ENCODE assay signal across 10 mouse cellular contexts in the genomic region with DNA sequence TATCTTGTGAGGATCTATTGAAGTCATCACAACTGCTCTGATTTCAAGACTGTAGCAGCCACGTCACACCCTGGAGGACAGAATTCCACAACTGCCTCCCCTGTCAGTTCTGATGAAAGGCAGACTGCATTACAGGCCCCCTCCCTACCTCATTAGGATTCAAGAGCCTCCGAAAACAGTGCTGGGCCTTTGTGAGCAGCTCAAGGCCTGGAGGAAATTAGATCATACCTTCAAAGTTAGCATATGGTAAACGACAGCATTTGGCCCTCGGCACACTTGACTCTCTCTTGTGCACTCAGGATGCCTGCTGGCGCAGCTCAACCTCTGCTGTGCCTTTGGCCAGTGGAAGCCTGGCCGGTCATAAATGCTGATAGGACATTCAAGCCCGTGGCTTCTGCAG.
A peak's percentile ranks its signal among the peaks of the same experiment; 100 is the strongest.
DNase-seq lines count a peak whose midpoint lies in the region; ATAC-seq lines count a peak whose summit lies in the region.
"Had no signal": no experiment of that assay in that cellular context is flagged by ENCODE, and none has a peak within 500 bp of the region (broad histone marks: within the 10 kb centered on the region; RNA-seq: fewer than 3 reads in every experiment).

No protein-coding gene starts in this region.

- peak; percentile 63 for ATAC-seq in heart, embryonic 16.5 days (replicated peaks; ENCODE audit: extremely low read depth, insufficient read depth, low FRiP score)
- ATAC-seq in hindbrain, embryonic 13.5 days (ENCODE audit: low FRiP score): peak; percentile 55; the same call in 1 of the 2 replicates
- ATAC-seq in stomach, embryonic 14.5 days (ENCODE audit: insufficient number of reproducible peaks, insufficient read depth, low FRiP score, low read depth): peak; percentile 53; the same call in 1 of the 2 replicates

- WGBS in heart, embryonic 16.5 days: 24% methylated on average over 7 of the region's 7 CpGs
- 37% methylated on average over 7 of the region's 7 CpGs for WGBS in hindbrain, embryonic 13.5 days
- WGBS in stomach, embryonic 14.5 days: 46% methylated on average over 7 of the region's 7 CpGs

- no peak for DNase-seq in heart, adult 9 months (ENCODE audit: low spot score in 2 of 2)
- peak; percentile 77 to 78 for DNase-seq in cerebellum, postnatal 36 days
- no peak for DNase-seq in left cerebral cortex, adult 8-10 months (ENCODE audit: low spot score in 2 of 2)
- DNase-seq in ovary, postnatal 10 days (ENCODE audit: low spot score): no peak
- no peak for DNase-seq in gastrocnemius, postnatal 14 days

- peak overlapping the region; percentile 29; the same call in 1 of the 2 replicates for H3K9ac ChIP-seq in heart, embryonic 16.5 days (ENCODE audit: low read length)
- H3K9ac ChIP-seq in hindbrain, embryonic 13.5 days: no peak overlapping the region
- no peak overlapping the region for H3K9ac ChIP-seq in stomach, embryonic 14.5 days (replicated peaks; ENCODE audit: low read depth, low read length)
- H3K9ac ChIP-seq: lung, embryonic 15.5 days had no signal

- H3K36me3 ChIP-seq in heart, embryonic 16.5 days (ENCODE audit: control insufficient read depth, insufficient read depth): peaks cover 10% of the 10 kb centered on the region
- H3K36me3 ChIP-seq in hindbrain, embryonic 13.5 days: peaks cover 8% of the 10 kb centered on the region
- H3K36me3 ChIP-seq in stomach, embryonic 14.5 days (ENCODE audit: control insufficient read depth, insufficient read depth, low read length): no peaks in the 10 kb centered on the region; the same call in 1 of the 2 replicates

- H3K4me2 ChIP-seq in heart, embryonic 16.5 days (ENCODE audit: low read depth, low read length): no peak overlapping the region
- H3K4me2 ChIP-seq in hindbrain, embryonic 13.5 days: no peak overlapping the region
- H3K4me2 ChIP-seq in stomach, embryonic 14.5 days (replicated peaks; ENCODE audit: low read depth, low read length): no peak overlapping the region
- H3K4me2 ChIP-seq: lung, embryonic 15.5 days had no signal

- intact Hi-C loops in gastrocnemius, postnatal 14 days (cut with DNase I; ENCODE audit: low total_unique reads): no loop called here

- peaks cover 17% of the 10 kb centered on the region for H3K4me1 ChIP-seq in heart, embryonic 16.5 days (ENCODE audit: control insufficient read depth, insufficient read depth, low read length)
- H3K4me1 ChIP-seq in hindbrain, embryonic 13.5 days (replicated peaks): peaks cover 10% of the 10 kb centered on the region
- H3K4me1 ChIP-seq in stomach, embryonic 14.5 days (ENCODE audit: control insufficient read depth, insufficient read depth, low read length): 0 out of 2 replicates have a peak, but pooled peaks cover 4% of the 10 kb centered on the region
- H3K4me1 ChIP-seq: lung, embryonic 15.5 days had no signal

- H3K4me3 ChIP-seq in heart, embryonic 16.5 days (ENCODE audit: low read length): no peak overlapping the region
- no peak overlapping the region for H3K4me3 ChIP-seq in hindbrain, embryonic 13.5 days
- H3K4me3 ChIP-seq in stomach, embryonic 14.5 days (ENCODE audit: low read depth, low read length): no peak overlapping the region
- H3K4me3 ChIP-seq: lung, embryonic 15.5 days had no signal

- H3K9me3 ChIP-seq in heart, embryonic 16.5 days (replicated peaks; ENCODE audit: control insufficient read depth, low read length): no peaks in the 10 kb centered on the region
- H3K9me3 ChIP-seq in hindbrain, embryonic 13.5 days: no peaks in the 10 kb centered on the region
- no peaks in the 10 kb centered on the region for H3K9me3 ChIP-seq in stomach, embryonic 14.5 days (ENCODE audit: control insufficient read depth, low read depth, low read length)
- H3K9me3 ChIP-seq: lung, embryonic 15.5 days had no signal

- H3K27me3 ChIP-seq in heart, embryonic 16.5 days (ENCODE audit: control insufficient read depth, insufficient read depth, low read length): no peaks in the 10 kb centered on the region
- no peaks in the 10 kb centered on the region for H3K27me3 ChIP-seq in hindbrain, embryonic 13.5 days
- no peaks in the 10 kb centered on the region for H3K27me3 ChIP-seq in stomach, embryonic 14.5 days (ENCODE audit: control insufficient read depth, insufficient read depth, low read length)
- H3K27me3 ChIP-seq: CH12.LX; lung, embryonic 15.5 days had no signal

- peak overlapping the region; percentile 61 for H3K27ac ChIP-seq in heart, embryonic 16.5 days (ENCODE audit: low read length)
- no peak overlapping the region for H3K27ac ChIP-seq in hindbrain, embryonic 13.5 days
- H3K27ac ChIP-seq in stomach, embryonic 14.5 days (ENCODE audit: low read length): no peak overlapping the region
- H3K27ac ChIP-seq: lung, embryonic 15.5 days had no signal

Comparison
In these comparisons a context has a peak if more than half of its experiments do, and no peak if none do; other contexts are left out.
1. DNase-seq: peak in cerebellum, postnatal 36 days (2 of 2); none in heart, adult 9 months (0 of 2), left cerebral cortex, adult 8-10 months (0 of 2), ovary, postnatal 10 days (single experiment) and gastrocnemius, postnatal 14 days (single experiment).
2. Peak in every context shown above with its lines, with median percentiles within 50 percentile points of each other: ATAC-seq.